Mouse (Mus musculus) spleen, postnatal 0 days (tissue): ENCODE data around the gene Kri1. TPM values are rescaled to one million over a fixed set of nuclear protein-coding genes. Genes with fewer than 3 reads are reported as not detected.

Experiments
- polyA plus RNA-seq: library from polyadenylated mRNA; unstranded; fragments of >200 nt; fragmentation: Nextera tagmentation; extraction: Ambion mirVana; gene quantifications from 2 replicates; pipeline ENCODE4 v1.2.1, GENCODE M21; 2015

Gene Kri1
- 14.7 and 14.9 TPM in 2 replicates for polyA plus RNA-seq

DNA sequence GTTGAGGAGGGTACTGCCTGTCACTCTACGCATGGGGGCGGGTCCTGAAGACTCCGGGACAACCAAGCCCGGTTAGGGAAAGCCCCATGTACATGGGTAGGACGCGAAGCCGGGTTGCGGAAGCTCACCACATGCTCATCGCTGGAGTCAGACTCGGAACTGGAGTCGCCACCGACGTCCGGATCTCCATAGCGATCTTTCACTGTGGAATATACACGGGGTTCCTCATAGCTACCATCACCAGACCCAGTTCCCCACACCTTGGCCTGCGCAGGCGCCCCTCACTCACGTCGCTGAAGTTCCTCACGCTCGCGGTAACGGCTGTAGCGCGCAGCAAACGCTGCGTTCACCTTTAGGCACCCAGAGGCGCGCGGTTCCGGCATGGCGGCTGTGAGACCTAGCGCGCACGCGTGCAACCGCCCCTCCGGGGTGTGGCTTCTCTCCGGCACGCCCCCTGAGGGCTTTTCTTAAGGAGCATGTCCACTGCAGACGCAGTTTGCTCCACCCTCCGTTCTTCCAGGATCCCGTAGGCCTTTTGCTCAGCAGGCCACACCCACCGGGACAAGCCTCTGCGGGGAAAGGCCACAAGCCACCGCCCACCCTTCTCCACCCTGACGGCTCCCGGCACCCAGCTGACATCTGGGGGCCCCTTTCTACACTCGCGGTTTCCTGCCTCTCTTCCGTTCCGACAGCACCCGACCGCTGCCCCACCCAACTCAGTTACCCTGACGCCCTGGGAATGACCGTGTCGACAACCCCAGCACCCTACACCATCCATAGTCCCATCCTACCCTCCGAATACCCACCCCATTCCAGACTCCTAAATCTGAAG is at the start of gene Kri1:
Gene Kri1, minus strand, starts transcription at position 399 of the 832 bp plus-strand sequence.

DNA sequence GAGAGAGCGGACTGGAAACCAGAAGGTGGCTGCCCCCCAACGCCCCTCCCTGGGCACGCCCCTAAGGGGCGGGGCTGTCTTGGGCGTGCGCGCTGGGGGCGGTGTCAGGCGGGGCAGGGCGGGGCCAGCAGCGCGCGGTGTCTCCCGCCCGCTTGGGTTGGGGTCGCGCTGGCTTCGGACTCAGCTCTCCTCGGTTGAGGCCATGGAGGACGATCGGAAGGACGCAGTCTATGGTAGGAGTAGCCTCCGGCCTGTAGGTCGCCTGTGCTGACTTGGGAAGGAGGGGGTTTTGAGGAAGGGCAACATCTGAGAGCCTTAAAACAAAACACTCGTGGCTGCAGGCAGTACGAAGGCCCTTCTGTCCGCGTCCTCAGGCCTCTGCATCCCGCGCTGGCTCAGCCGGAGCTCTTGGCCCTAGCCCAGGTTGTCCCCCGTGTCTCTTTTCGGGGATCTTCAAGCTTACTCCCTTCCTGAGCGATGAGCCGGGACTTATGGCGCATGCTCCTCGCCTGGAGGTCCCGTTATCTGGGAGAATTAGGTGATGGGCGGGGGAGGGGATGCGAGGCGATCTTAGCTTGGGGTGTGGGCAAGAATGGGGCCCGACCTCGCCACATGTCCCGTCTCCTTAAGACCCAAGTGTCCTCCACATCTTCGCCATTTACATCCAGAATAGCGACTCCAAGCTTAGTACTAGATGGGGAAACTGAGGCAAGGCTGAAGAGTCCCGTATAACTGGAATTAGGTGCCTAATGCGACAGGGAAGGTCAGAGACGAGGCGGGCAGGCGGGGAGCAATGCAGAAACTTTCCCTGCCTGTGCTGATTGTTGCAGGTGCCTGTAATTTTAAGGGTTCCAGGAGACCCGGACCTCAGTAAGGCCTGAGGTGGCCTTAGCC is 33.1 kb upstream of the Kri1 start, which contains the start of gene Slc44a2:
Gene Slc44a2, plus strand, starts transcription at position 80 of the 894 bp plus-strand sequence.

DNA sequence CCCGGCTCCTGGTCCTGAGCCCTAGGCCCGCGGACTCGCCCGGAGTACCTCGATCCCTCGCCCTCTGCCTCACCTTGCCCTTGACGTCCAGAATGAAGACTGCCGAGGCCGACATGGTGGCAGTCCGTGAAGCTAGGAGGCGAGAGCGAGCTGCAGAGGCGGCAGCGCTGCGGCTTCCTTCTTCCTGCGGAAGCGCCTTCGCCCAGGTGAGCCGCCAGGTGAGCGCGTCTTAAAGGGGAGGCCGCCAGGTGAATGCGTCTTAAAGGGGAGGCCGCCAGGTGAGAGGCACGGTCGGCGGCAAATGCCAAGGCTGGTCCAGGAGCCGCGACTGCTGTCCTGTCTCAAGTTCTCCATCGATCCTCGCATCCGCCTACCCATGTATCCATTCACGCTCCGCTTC is 24.4 kb upstream of the Kri1 start, which contains the start of gene Ap1m2:
Gene Ap1m2, minus strand, starts transcription at position 204 of the 400 bp plus-strand sequence.

DNA sequence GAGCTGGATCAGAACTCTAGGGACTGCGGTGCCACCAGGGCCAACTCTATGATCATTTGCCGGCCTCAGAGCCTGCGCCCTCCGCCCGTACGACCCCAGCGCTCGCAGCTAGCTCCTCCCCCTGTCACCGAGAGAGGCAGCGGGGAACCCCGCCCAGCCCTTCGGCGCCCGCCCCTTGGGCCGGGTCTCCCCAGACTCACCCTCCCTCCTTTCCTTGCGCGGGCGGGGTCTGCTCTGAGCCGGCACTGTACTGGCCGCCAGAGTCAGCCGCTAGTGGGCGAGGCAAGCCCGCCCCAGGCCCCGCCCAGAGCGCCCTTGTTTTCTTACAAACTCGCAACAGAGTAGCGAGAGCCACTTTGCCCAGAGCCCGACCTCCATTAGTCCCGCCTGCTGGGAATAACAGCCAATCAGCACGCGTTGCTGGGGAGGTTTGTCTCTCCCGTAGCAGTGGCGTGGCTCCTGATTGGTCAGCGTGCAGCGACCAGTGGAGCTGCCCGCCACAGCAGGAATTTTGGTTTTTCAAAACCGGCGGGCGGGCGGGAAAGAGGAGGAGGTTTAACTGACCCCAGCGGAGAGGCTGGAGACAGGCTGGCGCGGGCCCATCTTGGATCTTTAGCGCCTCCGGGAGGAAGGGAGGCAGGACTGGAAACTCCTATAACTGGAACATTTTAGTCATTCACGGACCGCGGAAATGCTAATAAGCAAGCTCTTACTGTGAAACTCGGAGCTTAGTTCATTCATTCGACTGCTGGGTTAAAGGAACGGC is 3.4 kb upstream of the Kri1 start, which contains the start of gene Cdkn2d:
Gene Cdkn2d, minus strand, starts transcription at position 386 of the 766 bp plus-strand sequence.

DNA sequence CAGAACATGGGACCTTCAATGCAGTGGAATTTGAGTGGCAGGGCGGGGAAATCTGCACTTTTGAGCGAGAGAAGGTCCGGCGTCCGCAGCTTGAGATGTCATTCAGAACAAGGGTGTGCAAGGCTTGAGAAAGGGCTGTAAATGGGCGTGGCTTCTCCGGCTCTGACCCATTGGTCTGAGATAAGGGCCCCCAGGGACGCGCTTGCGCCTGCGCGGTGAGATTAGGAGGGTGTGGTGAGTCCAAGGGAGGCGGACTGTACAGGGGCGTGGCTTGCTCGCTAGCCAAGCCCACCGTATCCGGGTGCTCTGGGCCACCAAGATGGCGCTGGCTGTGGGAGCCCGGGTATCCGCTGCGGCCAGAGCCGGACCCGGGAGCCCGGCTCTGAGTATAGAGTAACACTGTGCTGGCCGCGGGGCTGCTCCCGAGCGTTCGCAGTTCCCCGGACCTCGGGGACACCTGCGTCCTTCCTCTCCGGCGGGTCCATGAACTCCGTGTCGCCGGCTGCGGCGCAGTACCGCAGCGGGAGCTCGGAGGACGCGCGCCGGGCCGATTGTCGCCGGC is 22.7 kb downstream of the Kri1 start, which contains the start of gene Atg4d:
Gene Atg4d, plus strand, starts transcription at position 294 of the 562 bp plus-strand sequence.

DNA sequence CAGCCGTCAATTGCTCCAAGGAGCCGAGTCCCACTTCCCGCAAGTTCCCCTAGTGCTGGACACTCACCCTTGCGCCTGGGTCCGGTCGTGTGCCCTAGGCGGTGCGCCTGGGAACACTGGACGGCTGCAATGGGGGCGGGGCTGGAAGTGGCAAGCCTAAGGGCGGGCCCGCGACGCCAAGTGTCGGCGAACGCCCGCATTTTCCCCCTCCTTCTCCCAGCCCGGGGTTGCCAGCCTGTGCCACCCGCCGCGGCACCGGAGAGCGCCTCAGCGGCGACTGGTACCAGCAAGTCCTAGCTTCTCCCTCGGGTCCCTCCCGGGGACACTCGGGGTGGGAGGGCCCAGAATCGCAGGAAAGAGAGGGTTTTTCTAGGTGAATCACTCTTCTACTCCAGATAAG is 39.4 kb downstream of the Kri1 start, which contains the start of gene S1pr5:
Gene S1pr5, minus strand, starts transcription at position 118 of the 400 bp plus-strand sequence.

DNA sequence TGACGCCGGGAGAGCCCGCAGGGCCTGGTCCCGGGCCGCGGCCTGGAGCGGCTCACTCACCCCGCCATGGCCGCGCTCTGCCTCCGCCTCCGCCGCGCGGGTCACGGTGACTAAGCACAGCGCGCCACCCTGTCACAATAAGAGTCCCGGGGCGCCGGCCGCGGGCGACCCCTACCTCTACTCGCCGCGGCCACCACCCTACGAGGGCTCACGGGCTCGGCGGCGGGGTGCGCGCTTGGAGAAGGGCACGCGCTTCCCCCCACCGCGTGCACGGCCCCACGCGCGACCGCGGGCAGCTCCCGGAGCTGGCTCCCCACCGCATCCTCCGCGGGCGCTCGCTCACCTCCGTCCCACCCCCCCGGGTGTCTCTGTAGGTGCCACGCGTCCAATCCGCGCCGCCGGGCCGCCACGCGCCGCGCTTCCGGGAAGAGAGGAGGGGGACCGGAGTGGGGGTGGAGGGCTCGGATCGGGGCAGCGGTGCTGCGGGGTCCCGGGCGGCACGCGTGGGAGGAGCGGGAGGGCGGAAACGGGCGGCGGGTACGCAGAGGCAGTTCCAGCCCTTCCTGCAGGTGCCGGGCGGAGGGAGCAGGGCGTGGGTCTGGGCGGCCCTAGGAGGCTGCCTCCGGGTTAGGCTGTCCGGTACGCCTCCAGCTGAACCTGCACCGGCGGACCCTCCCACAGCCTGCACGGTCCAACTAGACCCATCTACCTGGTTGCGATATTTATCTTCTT is 48.9 kb downstream of the Kri1 start, which contains the start of gene Keap1:
Gene Keap1, minus strand, starts transcription at position 629 of the 732 bp plus-strand sequence.

Other genes with a start within 250 kb of the Kri1 start
- 0.26 and 0.67 TPM in 2 replicates for gene Zglp1, start 220.9 kb downstream of the Kri1 start, polyA plus RNA-seq
- 0.17 and 0.23 TPM in 2 replicates for gene Gm49373, start 214.9 kb downstream of the Kri1 start, polyA plus RNA-seq
- 41.2 and 44.7 TPM in 2 replicates for gene Fdx1l, start 214.4 kb downstream of the Kri1 start, polyA plus RNA-seq
- 0.86 and 1.1 TPM in 2 replicates for gene Gm38431, start 196.0 kb downstream of the Kri1 start, polyA plus RNA-seq
- 20.1 and 20.8 TPM in 2 replicates for gene Raver1, start 196.0 kb downstream of the Kri1 start, polyA plus RNA-seq
- gene Tyk2, start 156.7 kb downstream of the Kri1 start, polyA plus RNA-seq = 9.7 and 12.2 TPM in 2 replicates
- gene Cdc37, start 138.0 kb downstream of the Kri1 start, polyA plus RNA-seq = 139 and 143 TPM in 2 replicates
- gene Pde4a, start 122.3 kb downstream of the Kri1 start, polyA plus RNA-seq = 4.1 and 5.6 TPM in 2 replicates
- 31.7 and 37.9 TPM in 2 replicates for gene Keap1, start 48.6 kb downstream of the Kri1 start, polyA plus RNA-seq
- gene S1pr5, start 39.5 kb downstream of the Kri1 start, polyA plus RNA-seq = 0.52 and 0.57 TPM in 2 replicates
- 60.0 and 74.6 TPM in 2 replicates for gene Atg4d, start 22.7 kb downstream of the Kri1 start, polyA plus RNA-seq
- gene Cdkn2d, start 3.4 kb upstream of the Kri1 start, polyA plus RNA-seq = 125 and 133 TPM in 2 replicates
- 0.11 and 0.13 TPM in 2 replicates for gene Ap1m2, start 24.4 kb upstream of the Kri1 start, polyA plus RNA-seq
- 37.8 and 47.0 TPM in 2 replicates for gene Slc44a2, start 32.7 kb upstream of the Kri1 start, polyA plus RNA-seq
- 54.4 and 64.5 TPM in 2 replicates for gene Ilf3, start 79.9 kb upstream of the Kri1 start, polyA plus RNA-seq
- 26.2 and 27.2 TPM in 2 replicates for gene Qtrt1, start 123.9 kb upstream of the Kri1 start, polyA plus RNA-seq
- 51.4 and 53.8 TPM in 2 replicates for gene Dnm2, start 136.9 kb upstream of the Kri1 start, polyA plus RNA-seq
- 26.0 and 30.3 TPM in 2 replicates for gene Tmed1, start 222.3 kb upstream of the Kri1 start, polyA plus RNA-seq
- gene AB124611, start 238.2 kb upstream of the Kri1 start, polyA plus RNA-seq = 28.3 and 37.9 TPM in 2 replicates